Mouse (Mus musculus): Measurements from ENCODE around the gene Bmp6.

DNA sequence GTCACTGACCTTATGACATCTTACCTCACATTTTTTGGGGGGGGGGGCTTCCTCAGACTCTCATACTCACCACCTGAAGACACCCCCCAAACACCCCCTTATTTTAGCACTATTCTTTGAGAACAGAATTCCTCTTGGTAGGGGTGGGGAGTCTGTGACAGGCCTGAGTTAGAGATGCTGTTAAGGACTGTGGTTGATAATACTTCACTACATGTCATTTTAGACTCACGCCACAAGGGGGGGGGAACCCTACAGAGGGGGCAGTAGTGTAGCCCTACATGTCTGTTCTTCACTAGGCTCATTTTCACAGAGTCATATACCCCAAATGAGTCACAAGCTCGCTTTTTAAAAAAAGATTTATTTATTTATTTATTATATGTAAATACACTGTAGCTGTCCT is 1.7 kb upstream of the Bmp6 start:
- no peak for TF ChIP-seq CTCF (IDR thresholded peaks at IDR 0.05; ENCODE audit: low read depth, low read length)
- TF ChIP-seq GATA1 (IDR thresholded peaks at IDR 0.05; ENCODE audit: borderline replicate concordance, low read length), result no peak
- no peak for TF ChIP-seq POLR2AphosphoS5 (IDR thresholded peaks at IDR 0.05; ENCODE audit: insufficient replicate concordance, low read depth, low read length)
- no peak for TF ChIP-seq GATA2 (IDR thresholded peaks at IDR 0.05; ENCODE audit: borderline replicate concordance, low read depth, low read length)
- TF ChIP-seq TAL1 (conservative IDR thresholded peaks at IDR 0.05; ENCODE audit: low read depth, low read length), result no peak

Data from G1E (cell line).